Mouse (Mus musculus) heart, adult 8-10 months (tissue): ENCODE data around the gene Hand2. TPM values are rescaled to one million over a fixed set of nuclear protein-coding genes. Genes with fewer than 3 reads are reported as not detected.

Experiments
- DNase-seq: peaks from one replicate; pipeline ENCODE4 v3.0.0; 2022; ENCODE audit warnings: low spot score
- total RNA-seq, 4 experiments: library from RNA; stranded (reverse); gene quantifications; 2 replicates each; pipeline ENCODE4 v1.2.4; 2022

Hand2 gene
- total RNA-seq, 4 experiments from 2014 or later, result 43.0 to 58.5 (median 52.6) TPM

DNA sequence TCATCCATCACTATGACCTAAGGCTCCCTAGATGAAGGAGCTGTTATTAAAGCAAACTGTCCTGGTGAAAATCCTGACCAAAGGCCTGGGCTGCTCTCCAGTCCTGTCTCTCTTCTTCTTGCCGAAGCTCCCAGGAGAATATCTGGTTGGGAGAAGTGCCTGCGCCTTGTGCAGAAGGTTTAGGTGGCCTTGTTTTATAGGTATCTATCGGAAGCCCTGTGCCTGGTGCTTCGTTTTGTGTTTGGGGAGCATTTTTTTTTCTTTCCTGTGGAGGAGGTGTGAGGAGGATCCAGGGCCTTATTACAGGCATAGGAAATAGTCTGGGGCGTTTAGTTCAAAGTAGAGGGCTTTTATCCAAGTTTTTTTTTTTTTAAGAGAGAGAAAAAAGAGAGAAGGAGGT, 3.9 kb downstream of the Hand2 start:
- DNase-seq, result no peak

DNA sequence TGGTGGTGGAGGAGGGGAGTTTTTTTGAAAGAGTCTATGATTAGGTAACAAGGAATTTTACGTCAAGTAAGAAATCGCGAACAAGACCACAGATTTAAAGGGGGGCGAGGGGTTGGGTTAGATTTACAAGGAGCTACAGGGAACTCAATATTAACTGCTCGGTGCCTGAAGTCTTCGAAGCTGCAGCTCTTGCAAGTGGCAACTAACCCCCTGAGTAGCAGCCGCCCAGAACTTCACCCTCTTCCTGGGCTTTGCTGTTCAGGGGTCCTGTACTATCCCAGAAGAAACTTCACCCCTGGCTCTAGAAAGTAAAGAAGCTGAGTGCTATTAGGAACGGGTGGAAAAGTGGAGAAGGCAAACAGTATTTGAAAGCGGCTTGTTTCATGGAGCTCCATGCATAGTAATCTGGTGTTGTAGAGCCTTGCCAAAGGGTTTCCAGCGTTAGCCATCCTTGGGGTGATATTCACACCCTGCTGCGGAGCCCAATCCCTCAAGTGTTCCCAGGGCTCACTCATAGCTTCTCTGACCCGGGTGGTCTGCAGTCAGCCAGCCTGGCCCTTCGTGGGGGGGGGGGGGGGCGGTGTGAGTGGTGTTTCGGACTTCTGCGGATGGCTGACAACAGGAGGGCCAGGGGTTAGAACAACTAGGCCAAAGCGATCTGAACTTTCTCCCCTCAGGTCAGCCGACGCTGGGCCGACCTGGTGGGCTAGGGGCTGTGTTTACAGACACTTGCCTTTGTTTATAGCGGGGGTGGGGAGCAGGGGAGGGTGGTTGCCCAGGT, 4.5 kb downstream of the Hand2 start:
- no peak for DNase-seq

DNA sequence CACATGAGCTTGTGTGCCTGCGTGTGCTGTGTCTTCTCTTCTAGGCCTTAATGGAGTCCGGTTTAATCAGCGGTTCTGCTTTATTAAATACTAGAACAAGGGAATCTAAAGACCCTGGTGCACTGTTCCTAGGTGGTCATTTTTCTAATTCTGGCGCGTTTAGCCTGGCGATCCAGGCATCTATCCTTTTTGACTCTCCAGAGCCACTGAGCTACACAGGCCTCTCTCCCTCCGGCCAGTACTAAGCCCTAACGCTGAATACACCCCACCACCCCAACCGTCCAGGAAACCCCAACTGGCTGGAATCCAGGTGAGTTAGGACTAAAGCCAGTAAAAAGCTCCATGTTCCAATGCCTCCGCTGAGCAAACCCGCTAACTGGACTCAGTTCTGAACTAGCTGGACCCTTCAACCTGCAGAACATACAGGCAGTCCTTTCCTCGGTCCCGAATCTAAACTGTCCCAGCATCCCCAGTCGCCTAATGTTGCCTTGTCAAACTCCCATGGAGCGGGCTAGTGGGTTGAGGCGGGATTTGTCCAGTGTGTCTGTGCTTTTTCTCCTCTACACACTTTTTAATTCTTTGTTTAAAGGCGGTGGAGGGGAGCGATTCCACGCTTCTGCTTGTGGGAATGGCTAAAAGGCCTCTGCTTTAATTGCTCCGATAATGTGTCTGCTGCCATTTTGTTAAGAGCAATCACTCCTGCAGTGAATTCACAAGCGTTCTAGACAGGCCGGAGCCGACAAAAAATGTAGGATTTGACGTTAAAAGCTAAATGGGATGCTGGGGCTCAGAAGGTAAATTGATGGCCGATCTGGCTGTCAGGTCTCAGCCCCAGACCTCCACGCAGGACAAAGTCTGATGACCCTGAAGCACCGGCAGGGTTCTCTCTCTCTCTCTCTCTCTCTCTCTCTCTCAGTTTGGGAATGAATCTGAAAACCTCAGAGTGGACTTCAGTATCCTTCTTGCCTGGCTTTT, 5.6 kb downstream of the Hand2 start:
- DNase-seq, result no peak

DNA sequence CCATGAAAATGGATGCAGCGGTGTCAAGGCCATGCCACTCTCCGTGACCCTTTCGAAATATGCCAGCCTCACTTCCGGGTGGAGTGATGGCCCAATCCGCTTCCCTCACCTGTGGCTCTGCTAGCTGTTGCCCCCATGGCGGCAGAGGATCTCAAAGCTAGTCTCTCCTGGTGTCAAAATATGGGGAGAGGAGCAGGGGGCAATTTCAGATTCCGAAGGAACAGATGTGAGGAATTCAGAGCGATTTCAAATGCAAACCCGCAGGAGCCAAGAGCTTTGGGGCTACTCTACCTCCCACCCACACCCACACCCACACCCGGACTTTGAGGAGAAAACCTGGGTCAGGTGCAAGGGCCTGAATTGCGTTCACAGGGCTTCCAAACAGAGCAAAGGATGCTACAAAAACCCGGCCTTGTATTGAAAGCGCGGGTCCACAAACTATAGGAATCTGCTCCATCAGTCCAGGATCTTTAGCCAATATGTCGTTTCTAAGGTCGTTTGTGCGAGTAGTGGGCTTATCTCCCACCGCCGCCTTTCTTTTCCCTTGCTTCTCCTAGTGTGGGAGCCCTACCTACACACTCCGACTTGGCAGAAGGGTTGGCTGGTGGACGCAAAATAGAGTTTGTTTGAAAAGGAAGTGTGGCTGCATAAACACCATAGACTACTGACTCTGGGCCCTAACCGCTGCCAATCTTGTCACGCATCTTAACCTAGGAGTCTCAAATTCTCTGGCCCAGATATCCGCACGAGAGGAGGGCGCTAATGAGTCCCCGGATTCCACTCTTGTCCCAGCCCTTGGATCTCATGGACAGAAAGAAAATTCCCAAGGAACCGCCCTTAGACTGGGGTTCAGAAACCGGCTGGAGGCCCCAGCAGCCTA, 6.7 kb downstream of the Hand2 start:
- no peak for DNase-seq

DNA sequence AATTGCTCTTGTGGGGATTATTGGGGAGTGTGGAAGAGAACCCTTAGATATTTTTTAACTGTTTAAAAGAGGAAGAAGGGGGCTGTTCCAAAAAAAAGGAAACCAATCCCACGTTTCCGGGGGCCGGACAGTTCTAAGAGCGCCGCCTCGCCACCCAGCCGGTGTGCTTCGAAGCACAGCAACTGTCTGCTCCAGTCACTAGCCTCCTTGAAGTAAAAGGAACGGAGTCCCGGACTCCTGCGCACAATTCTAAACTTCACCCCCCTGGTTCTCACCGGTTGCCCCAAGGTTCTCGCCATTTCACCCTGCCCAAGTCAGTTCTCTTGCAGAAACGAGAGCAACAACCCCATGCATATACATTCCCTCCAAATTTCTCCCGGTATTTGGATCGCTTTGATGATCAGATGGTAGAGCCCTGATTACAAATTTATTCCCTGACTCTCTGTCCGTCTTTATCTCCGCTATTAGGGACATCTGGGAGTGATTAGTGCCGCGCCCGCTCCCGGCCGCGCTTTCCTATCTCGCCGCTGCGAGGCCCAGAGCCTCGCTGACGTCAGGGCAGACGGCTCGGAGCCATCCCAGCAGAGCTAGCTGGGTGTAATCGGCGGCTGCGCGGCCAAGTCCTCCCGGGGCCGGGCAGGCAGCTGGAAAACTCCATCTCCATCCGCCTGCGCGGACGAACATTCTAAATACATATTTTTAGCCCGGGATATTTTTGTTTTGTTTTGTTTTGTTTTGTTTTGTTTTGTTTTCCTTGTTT, 7.6 kb downstream of the Hand2 start:
- DNase-seq, result peak; percentile 81

DNA sequence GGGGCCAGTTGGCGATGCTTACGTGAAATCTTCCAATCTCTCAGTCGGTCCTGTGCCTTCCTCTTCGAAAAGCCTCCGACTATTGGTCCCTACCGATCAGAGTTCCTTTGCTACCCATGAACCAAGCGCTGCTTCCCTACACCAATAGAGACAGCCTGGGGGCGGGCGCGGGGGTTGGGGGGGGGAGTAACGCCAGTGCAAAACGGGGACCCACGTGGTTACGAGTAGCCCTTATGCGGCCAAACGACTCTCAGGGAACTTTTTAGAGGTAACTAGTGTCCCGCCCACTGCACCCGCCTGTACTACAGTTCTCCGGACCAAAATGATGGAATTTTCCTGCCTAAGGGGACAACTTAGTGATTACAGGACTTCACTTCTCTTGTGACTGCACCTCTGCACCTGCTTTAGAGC, 8.2 kb downstream of the Hand2 start:
- DNase-seq, result no peak

DNA sequence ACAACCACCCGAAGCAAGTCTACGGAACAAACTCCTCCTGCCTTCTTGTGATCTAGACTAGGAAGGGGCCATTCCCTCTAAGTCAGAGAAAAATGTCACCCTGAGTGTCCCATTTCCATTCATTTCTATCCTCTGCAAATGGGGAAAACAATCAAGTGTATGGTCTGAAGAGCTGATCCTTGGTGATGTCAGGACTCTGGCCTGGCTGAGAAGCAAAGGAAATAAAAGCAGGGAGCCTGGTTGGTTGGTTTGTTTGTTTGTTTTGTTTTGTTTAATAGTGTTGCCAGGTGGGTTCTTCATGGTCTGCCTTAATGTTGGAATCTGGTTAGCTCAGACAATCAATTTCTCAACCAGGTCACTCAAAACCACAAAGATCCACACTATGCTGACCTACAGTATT, 9.3 kb downstream of the Hand2 start:
- DNase-seq, result no peak

DNA sequence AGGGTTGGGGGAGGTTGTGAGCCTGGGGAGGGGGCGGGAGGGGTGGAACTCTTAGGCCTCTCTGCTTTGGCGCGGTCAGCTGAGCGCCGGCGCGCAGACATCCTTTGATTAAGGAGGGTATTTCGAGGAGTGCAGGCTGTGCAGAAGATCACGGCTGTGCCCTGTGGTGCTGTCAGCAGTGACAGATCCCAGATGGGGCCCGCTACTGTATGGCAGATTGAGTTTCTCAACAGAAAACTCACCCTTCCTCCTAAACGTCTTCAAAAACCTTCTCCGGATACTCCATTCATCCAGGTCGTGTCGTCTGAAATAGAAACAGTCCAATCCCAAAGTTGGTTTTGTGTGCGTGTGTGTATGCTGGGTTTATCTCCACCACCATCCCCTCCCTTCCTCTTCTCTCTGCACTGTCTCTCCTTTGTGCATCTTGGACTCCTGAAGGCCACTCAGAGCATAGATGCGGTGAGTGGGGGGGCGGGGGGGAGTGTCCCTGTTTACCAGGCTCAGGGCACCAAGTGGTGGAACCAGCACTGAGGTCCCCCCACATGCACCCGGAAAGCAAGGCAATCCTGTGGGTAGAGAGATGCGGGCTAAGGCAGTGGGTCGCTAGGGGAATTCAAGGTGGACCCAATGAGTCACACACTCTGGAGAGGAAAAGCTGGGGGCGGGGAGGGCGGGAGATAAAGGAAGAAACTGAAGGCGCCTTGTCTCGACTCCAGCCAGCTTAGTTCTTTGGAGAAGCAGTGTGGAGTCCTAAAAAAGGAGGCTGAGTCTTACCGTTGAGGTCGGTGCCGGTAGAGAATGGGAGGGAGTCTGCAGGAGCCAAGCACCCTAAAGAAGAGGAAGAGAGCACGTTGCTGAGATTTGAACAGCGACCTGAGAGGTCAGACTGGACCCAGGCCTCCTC, 11.2 kb downstream of the Hand2 start:
- no peak for DNase-seq

DNA sequence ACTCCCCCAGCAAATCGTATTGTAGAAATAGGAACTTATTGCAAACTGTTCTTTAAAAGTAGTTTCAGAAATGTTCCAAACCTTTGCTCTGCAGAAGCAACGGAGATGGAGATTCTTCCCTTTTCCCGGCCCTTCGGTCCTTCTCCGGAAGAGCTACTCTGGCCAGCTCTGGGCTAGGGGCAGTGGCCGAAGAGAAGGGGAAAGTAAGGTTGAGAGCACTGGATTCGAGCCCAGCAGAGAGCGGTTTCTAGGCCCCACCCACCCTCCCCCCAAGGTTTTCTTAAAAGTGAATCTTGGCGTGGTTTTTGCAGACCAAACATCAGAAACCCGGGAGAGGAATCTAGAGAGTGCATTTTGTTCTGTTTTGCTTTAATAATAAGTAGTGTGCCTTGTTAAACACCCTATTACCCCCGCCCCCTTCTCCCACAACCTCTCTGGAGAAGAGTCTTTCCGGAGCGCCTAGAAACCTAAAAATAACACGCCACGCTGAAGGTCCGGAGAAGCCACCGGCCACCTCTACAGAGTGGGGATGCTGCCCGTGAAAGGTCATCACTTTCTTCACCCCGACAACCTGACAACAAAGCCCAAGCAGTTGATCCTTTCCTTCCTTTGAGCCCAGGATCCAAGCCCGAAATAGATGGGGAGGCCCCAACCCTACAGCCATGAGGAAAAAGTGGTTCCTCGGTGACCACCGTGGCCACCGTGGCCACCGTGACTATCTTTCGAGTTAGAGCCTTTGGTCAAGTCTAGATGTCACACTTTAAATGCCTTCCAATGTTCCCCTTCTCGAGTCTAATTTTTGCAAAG, 12.1 kb downstream of the Hand2 start:
- DNase-seq, result no peak

DNA sequence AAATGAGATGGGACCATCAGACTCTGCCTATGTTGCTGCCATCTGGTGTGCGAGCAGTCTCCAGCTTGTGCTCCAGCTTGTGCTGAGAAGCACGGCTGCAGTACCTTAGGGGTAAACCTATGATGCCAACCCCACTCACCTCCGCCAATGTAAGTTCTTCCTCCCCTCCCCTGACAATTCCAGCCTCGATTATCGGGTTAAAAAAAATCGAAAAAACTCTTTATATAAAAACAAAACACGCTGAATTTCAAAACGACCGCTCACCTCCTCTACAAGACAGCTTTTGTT, 12.6 kb downstream of the Hand2 start:
- DNase-seq, result no peak

DNA sequence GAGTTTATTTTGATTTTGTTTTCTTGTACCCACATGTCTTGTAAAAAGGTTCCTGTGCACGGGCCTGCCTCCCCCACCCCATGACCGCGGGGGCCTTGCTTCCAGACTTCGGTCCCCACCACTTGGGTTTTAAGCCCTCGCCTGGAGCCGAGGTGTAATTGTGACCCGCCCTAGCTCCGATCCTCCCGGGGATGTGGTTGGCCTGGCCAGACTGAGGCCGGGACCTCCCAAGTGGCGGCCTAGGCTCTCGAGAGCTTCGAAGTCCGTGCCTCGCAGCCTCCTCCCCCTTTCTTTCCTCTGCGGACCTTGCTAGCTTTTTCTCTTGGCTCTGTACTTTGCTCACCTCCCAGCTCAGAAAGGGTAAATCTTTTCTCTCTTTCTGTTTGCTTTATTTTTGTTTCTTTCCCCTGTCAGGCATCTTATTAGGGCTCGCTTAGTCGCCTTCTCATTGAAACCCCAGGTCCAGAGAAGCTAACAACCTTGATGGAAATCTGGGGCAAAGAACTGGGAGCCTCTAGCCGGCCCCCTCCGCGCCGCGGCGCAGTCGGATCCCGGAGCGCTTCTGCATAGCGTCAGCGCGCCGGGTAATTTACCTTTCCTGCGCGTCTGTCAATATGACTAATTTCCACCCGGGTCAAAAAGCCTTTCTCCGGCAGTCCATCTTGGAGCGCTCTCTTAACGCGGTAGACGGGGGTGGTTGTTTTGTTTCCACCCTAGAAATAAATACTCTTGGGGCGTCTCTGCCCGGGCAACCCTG, 13.2 kb downstream of the Hand2 start:
- DNase-seq, result no peak

DNA sequence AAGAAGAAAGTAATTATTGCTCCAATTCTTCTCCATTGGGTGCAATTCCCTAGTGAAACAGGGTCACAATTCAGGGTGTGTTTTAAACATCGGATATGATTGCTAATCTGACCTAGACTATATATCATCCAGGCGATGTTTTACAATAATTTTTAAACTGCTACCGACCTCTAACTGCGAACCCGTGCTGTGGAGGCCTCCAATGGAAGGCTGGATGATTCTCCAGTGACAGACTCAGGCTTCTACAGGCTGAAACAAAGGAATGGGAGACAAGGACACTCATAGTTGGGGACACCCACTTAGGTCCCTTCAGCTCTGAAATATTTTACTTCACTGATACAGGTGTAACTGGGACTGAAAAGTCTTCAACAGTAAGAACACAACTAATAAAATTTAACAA, 13.9 kb downstream of the Hand2 start:
- DNase-seq, result no peak

DNA sequence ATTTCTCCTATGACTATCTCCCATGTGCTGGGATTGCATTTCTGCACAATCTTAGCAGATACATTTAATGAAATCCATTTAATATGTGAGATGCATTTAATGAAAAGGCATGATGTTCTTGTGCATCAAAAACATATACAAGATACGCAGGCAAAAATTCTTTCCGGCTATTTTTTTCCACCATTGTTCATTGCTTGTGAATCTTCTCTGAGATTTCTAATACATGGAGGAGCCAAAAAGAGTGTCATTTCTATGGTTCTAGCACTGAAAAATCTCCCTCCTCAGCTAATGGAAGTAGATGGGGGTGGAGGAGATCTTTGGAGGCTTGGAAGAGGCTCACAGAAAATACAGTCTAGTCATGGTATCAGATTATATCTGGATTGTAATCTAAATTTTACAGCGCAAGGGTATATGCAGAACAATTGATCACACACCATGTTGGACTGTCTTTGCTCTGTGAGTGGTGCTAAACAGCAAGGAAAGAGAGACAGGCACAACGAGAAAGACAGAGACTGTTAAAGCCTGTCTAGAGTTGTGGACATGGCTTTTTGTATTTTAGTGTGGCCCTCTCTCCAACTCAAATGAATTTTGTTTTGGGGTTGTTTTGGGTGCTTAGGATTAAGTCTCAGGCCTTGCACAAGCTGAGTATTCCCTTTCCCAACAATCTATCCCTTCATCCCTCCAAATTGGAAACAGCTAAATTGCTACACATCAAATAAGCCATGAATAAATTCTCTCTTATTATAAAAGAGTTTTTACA, 16.7 kb downstream of the Hand2 start:
- DNase-seq, result no peak

DNA sequence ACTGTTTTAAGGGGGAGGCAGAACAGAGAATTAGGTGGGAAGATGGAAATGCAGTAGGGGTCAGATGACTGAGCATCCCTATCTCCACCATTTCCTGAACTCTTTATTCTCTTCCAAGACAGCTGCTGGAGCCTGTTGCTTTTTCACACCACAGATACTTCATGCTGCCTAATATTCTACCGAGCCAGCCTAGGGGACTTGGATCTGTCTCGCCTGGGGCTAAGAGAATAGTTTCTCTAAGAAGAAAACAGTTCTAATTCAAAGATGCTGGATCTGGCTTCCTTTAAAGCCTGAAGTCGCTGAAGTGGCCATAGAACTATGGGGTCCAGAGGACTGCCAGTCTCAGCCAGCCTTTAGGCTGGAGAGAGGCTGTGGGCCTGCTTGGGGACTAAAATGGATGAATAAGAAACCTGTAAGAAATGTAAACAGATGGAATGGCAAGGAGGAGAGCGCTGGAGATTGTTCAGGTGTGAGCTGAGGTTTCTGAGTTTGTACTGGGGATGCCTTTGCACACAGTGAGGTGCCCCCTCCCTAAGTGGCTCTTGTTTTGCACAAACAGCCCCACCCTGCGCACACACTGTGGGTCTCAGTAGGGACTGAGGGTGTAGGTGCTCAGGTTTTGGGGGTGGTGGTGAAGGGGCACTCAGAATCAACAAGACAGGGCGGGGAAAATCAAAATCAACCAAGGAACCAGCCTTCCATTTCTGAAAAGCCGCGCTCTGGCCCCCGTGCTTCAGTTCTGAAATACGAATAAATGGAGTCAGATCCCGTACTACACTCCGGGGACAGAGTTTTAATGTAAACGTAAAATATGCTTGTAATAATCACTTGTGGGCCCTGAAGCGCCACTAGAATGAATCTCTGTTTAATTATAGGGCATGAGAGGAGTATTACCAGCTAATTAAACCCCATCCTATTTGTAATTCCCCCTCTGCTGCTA, 19.2 kb downstream of the Hand2 start:
- DNase-seq, result no peak

DNA sequence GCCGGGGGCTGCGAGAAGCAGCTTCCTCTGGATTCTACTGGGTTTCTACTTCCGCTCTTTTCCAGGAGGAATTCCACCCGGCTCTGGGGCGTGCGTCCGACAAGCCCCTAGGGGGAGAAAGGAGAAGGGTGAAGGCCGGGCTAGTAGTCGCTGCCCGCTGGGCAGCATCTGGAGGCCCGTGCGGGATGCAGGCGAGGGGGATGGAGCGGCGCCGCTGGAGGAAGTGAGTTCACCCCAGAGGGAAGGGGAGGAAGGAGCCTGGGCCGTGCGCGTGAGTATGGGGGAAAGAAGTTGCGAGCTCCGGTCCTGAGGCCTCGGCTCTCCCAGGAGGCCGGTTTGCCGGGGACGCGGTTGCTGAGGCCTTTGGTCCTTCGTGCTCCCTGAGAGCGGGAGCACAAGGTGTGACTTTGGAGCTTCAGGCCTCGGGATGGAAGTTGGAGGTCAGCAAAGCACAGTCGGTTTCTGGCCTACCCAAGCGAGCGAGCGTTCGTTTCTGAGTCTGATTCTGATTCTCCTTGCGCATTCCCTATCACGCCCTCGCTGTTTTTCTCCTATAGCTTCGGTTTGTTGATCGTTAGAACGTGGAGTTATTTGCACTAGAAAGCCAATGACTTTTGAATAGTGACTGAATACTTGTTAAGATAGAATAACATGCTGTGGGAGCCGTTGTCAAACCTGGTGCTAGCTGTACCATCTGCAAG, 20.2 kb downstream of the Hand2 start:
- DNase-seq, result no peak

DNA sequence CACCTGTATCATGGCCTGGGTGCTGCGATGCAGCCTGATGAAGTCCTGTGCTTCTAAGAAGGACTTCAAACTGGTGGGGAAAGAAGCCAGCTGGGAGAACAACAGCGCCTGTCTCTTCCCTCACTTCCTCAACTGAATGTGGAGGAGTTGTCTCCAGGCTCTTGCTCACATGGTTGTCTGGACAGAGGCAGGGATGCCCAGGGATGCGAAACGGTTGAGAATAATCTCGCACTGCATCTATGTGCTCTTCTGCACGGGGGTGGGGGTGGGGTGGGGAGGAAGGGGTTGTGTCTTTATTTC, 20.7 kb downstream of the Hand2 start:
- DNase-seq, result no peak
